Mouse (Mus musculus): ENCODE data around the gene Atrnl1.

GRCm38 (mm10) chr19:57927566-57928523 is 317.0 kb downstream of the Atrnl1 start:
- TF ChIP-seq CTCF (IDR thresholded peaks at IDR 0.05; ENCODE audit: extremely low read depth, insufficient read length, insufficient replicate concordance, low read depth, low read length), result no peak
- TF ChIP-seq POLR2A (IDR thresholded peaks at IDR 0.05; ENCODE audit: low read depth, low read length), result no peak

Data from small intestine, adult 2 months (tissue).